Mouse (Mus musculus) ES-Bruce4 (cell line): Measurements from ENCODE around the gene Lhpp. TPM values are rescaled to one million over a fixed set of nuclear protein-coding genes. Genes with fewer than 3 reads are reported as not detected.

Source experiments
- H3K27ac ChIP-seq: 2 replicates; pipeline ENCODE4 v1.5.1; 2012; ENCODE audit warnings: low read length, inconsistent platforms; ENCODE audit not compliant: insufficient read depth
- H3K27me3 ChIP-seq: 2 replicates; pipeline ENCODE4 v1.6.1; 2012; ENCODE audit warnings: mild to moderate bottlenecking, low read length, inconsistent platforms; ENCODE audit not compliant: control insufficient read depth, poor library complexity, insufficient read depth, severe bottlenecking
- H3K36me3 ChIP-seq: 2 replicates; pipeline ENCODE4 v1.6.1; 2012; ENCODE audit warnings: inconsistent platforms, mild to moderate bottlenecking, low read length, moderate library complexity; ENCODE audit not compliant: control insufficient read depth, poor library complexity, insufficient read depth, severe bottlenecking
- H3K4me1 ChIP-seq: one replicate; pipeline ENCODE4 v1.8.1; 2011; ENCODE audit warnings: low read length; ENCODE audit not compliant: control insufficient read depth, insufficient read depth
- H3K4me3 ChIP-seq: 2 replicates; pipeline ENCODE4 v1.5.1; 2011; ENCODE audit warnings: low read depth, mild to moderate bottlenecking, low read length
- H3K9ac ChIP-seq: 2 replicates; pipeline ENCODE4 v1.6.1; 2012; ENCODE audit warnings: low read depth, mild to moderate bottlenecking, inconsistent platforms; ENCODE audit not compliant: poor library complexity, severe bottlenecking
- H3K9me3 ChIP-seq: replicated peaks from 2 replicates; pipeline ENCODE4 v1.6.1; 2012; ENCODE audit warnings: mild to moderate bottlenecking, low read length, inconsistent platforms; ENCODE audit not compliant: control insufficient read depth, poor library complexity, insufficient read depth, severe bottlenecking
- CTCF ChIP-seq: IDR thresholded peaks from one replicate; pipeline ENCODE4 v1.8.1; 2011; ENCODE audit warnings: low read depth, low read length
- EP300 ChIP-seq: IDR thresholded peaks from 2 replicates; pipeline ENCODE4 v1.6.1; 2011; ENCODE audit warnings: low read depth, low read length; ENCODE audit not compliant: insufficient read depth
- POLR2A ChIP-seq: IDR thresholded peaks from one replicate; pipeline ENCODE4 v1.8.1; 2011; ENCODE audit warnings: low read length; ENCODE audit not compliant: insufficient read depth
- polyA plus RNA-seq: library from polyadenylated mRNA; stranded (reverse); fragments of >200 nt; gene quantifications from 2 replicates; pipeline ENCODE4 v1.2.4, GENCODE M21; 2011; ENCODE audit warnings: low read depth; ENCODE audit not compliant: missing spikeins, insufficient read depth, insufficient read length

The Lhpp gene
- polyA plus RNA-seq, 1 experiment: 5.6 TPM

DNA sequence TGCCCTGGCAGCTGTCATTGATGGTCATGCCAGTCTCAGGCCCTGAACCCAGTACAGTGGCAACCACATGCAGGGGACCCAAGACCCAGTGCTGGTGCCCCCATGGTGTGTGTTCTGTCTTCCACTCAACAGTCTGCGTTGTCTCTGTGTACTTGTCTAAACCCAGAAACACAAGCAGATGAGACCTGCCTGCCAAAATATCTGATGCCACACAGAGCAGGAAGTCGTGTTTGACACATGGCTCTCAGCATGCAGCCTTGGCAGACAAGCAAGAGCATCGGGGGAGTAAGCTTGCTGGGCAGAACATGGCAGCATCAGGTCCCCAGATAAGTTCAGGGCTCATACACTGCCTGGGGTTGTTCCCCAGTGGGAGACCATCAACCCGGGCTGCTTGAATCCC is 68.7 kb downstream of the Lhpp start:
- no peaks in the 10 kb centered on the region for H3K36me3 ChIP-seq

GRCm38 (mm10) chr7:132679549-132679948 is 69.1 kb downstream of the Lhpp start:
- Histone ChIP-seq H3K27me3 (no peaks in the 10 kb centered on the region), H3K4me1 (no peaks in the 10 kb centered on the region), H3K9ac (no peak overlapping the region), H3K36me3 (no peaks in the 10 kb centered on the region), H3K4me3 (no peak overlapping the region), H3K9me3 (no peaks in the 10 kb centered on the region), H3K27ac (no peak overlapping the region)
- TF ChIP-seq CTCF: no peak
- no peak for TF ChIP-seq POLR2A
- no peak for TF ChIP-seq EP300

More for the DNA sequence above, 68.7 kb downstream of the Lhpp start:
- Histone ChIP-seq H3K27ac (no peak overlapping the region), H3K4me3 (no peak overlapping the region), H3K9me3 (no peaks in the 10 kb centered on the region), H3K27me3 (no peaks in the 10 kb centered on the region), H3K4me1 (no peaks in the 10 kb centered on the region), H3K9ac (no peak overlapping the region)
- no peak for TF ChIP-seq CTCF
- no peak for TF ChIP-seq POLR2A

GRCm38 (mm10) chr7:132681296-132681695 is 70.9 kb downstream of the Lhpp start:
- TF ChIP-seq CTCF (no peak), EP300 (no peak), POLR2A (no peak)
- no peaks in the 10 kb centered on the region for H3K9me3 ChIP-seq
- H3K4me3 ChIP-seq: no peak overlapping the region
- no peak overlapping the region for H3K27ac ChIP-seq
- no peaks in the 10 kb centered on the region for H3K4me1 ChIP-seq
- H3K36me3 ChIP-seq: no peaks in the 10 kb centered on the region
- H3K27me3 ChIP-seq: no peaks in the 10 kb centered on the region
- H3K9ac ChIP-seq: no peak overlapping the region

- no peak overlapping the region for H3K4me3 ChIP-seq
- no peaks in the 10 kb centered on the region for H3K4me1 ChIP-seq
- H3K27me3 ChIP-seq: no peaks in the 10 kb centered on the region
- H3K9me3 ChIP-seq: no peaks in the 10 kb centered on the region
- H3K27ac ChIP-seq: no peak overlapping the region
- H3K36me3 ChIP-seq: no peaks in the 10 kb centered on the region
- TF ChIP-seq POLR2A (no peak), CTCF (no peak), EP300 (no peak)
- H3K9ac ChIP-seq: no peak overlapping the region
These were observed 71.4 kb downstream of the Lhpp start for GRCm38 (mm10) chr7:132681831-132682230.

DNA sequence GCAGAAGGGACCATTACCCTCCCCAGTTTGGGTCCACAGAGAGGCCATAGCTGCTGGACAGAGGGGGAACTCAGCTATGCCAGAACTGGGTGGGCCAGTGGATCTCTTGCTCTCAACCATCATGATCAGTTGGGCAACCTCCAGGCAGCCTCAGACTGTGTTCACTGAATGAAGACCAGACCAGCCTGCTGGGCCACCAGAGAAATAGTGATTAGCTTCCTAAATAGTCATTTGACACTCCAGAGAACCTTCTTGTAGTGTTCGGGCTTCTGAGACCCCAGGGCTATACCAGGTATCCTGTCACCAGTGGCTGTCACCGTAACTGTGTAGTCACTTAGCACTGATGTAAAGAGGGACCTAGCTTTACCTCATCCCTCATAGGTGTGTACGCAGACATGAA is 71.9 kb downstream of the Lhpp start:
- Histone ChIP-seq H3K27ac (no peak overlapping the region), H3K9me3 (no peaks in the 10 kb centered on the region), H3K27me3 (no peaks in the 10 kb centered on the region), H3K4me3 (no peak overlapping the region), H3K9ac (no peak overlapping the region), H3K4me1 (no peaks in the 10 kb centered on the region), H3K36me3 (no peaks in the 10 kb centered on the region)
- no peak for TF ChIP-seq CTCF
- TF ChIP-seq EP300: no peak
- no peak for TF ChIP-seq POLR2A

GRCm38 (mm10) chr7:132682901-132683300 is 72.5 kb downstream of the Lhpp start:
- Histone ChIP-seq H3K27ac (no peak overlapping the region), H3K27me3 (no peaks in the 10 kb centered on the region), H3K4me1 (no peaks in the 10 kb centered on the region), H3K9ac (no peak overlapping the region), H3K36me3 (no peaks in the 10 kb centered on the region), H3K9me3 (no peaks in the 10 kb centered on the region), H3K4me3 (no peak overlapping the region)
- TF ChIP-seq CTCF (no peak), EP300 (no peak), POLR2A (no peak)
